Mouse (Mus musculus): ENCODE data around the gene Stim2.

Stim2 gene

DNA sequence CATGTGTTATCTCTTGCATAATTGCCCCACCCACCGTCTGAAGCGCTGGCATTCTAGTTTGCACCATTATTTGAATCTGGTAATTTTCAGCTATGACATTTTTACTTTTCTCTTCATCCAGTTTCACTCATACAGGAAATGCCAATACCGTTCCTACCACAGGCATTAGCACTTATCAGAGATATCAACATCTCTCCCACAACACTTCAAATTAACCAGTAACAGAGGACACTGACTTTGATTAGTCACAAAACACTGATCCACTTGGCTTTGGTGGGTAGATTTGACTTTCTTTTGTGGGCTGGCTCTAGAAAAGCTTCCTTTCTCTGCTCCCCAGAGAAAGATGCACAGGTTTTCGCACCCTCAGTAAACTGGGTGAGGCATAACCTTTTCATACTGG lies 3.7 kb upstream of the Stim2 start:
- DNase-seq (ENCODE audit: low read depth, low spot score): no peak

- no peak for DNase-seq (ENCODE audit: low read depth, low spot score)
These were observed 3.0 kb upstream of the Stim2 start for GRCm38 (mm10) chr5:53995316-53995715.

GRCm38 (mm10) chr5:53996822-53997221 lies 1.5 kb upstream of the Stim2 start:
- DNase-seq (ENCODE audit: low read depth, low spot score): no peak

DNA sequence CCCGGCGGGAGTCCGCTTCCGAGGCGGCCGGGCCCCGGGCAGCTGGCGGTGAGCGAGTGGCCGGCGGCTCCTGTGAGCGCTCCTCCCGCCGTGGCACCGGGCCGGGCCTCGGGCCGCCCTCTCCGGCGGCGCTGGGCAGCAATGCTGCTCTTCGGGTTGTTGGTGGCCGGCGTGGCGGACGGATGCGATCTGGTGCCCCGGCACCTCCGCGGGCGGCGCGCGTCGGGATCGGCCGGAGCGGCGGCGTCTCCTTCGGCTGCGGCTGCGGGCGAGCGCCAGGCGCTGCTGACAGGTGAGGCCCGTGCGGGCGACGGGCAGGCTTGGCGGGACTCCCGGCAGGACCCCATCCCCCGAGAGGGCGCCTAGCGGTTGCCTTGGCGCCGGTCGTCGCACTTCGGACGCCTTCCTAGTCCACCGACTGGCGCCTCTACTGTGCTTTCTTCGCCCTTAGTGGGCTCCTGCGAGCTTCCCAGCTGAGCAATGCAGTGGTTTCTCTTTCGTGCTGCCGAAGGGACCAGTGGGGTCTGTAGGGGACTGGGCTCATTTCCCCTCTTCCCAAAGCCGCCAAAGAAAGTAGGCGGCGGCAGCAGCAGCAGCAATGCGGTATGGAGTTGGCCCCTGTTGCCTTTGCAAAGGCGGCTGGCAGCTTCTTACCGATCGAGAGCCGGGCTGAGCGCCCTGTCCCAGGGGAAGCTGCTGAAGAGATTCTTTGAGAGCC lies 603 bp downstream of the Stim2 start:
- DNase-seq (ENCODE audit: low read depth, low spot score): no peak

DNA sequence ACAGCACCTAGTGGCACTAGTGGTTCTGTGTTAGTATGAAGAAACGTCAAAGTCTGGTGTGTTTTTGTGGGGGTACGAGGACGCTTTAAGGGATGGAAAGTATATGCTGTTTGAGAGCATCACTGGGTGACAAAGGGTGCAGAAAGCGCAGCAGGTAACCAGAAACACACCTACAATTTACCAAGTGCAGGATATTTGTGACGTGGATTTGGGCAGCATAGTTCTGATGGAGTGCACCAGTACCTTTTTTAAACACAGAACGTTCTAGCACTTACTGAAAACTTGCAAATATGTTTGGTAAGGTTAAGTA lies 1.1 kb downstream of the Stim2 start:
- no peak for DNase-seq (ENCODE audit: low read depth, low spot score)

- DNase-seq (ENCODE audit: low read depth, low spot score): no peak
These were observed 1.5 kb downstream of the Stim2 start for GRCm38 (mm10) chr5:53999831-54000230.

- DNase-seq (ENCODE audit: low read depth, low spot score): no peak
These were observed 2.7 kb downstream of the Stim2 start for GRCm38 (mm10) chr5:54001021-54001420.

DNA sequence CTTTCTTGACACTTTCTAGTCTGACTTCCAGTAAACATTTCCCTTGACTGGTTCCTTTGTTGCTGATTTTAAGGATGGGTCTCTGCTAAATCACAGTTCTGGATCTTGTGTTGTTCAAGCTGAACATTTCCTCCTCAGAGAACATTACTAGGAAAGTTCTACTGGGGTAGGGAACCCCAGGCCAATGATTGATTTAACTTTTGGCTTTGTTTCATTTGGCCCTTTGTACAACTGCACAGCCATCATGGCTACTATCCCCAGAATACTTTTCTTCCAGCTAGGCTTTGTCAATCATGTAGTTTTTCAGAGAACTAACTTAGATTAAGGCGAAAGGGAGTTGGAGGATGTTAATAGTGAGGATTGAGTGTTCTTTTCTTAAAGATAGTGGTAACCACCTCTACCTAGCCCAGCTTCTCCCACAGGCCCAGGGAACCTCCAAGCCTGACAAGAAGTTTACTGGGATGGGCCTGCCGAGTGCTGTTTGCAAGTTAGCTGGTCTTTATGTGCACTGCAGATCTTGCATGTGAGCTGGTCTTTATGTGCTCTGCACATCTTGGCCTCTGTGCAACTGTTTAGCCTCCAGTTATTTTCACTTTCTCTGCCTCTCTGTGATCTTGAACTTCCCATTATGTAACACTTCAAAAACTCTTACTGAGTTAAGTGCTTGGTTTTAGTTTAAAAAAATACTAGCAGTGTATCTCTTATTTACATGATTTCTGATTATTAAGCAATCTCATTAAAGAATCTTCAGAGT lies 7.0 kb downstream of the Stim2 start:
- DNase-seq (ENCODE audit: low read depth, low spot score): no peak

DNA sequence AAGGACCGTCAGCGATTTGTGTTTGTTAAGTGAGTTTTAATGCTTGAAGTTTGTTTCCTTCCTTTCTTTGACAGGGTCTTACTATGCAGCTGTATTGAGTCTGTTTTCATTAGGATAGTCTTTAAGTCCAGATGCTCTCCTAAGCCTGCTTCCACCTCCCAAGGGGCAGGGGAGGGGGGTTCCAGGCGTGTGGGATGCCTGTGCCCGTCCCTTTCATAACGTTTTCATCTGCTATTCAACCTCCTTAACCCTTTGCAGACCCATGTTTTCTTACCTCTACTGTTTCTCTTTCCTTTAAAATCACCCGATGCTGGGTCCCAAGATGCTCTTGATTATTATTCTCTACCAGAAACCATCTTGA lies 7.5 kb downstream of the Stim2 start:
- DNase-seq (ENCODE audit: low read depth, low spot score): no peak

DNA sequence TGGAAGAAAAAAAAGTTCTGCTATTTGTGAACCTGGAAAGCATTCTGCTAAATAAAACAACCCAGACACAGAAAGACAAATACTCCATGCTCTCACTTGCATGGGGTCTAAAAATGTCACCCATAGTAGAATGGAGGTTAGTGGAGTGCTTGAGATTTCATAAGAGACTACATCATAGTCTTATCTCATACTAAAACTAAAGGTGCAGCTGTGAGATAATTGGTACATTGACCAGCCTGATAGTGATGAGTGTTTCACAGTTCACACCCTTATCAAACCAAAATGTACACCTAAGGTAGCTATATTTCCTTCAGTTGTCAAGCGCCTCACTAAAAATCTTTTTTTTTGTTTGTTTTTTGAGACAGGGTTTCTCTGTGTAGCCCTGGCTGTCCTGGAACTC lies 8.5 kb downstream of the Stim2 start:
- no peak for DNase-seq (ENCODE audit: low read depth, low spot score)

DNA sequence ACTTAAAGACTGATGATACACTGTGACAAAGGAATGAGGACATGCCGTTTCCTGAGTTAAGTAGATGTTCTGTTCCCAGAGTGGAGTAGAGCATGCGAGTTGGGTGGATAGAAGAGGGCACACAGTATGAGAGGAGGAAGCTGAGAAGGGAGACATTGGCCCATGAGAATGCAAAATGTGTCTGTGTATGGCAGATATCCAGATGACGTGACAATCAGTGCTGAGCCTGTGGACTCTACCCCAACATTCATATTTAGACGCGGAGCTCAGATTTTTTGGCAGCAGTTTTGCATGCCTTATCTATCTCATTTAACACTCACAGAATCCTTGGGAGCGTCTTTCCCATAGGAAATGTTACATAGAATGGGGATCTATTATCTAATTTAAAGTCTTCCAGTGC lies 9.3 kb downstream of the Stim2 start:
- no peak for DNase-seq (ENCODE audit: low read depth, low spot score)

- DNase-seq (ENCODE audit: low read depth, low spot score): no peak
These were observed 15.0 kb downstream of the Stim2 start for GRCm38 (mm10) chr5:54013271-54013670.

- no peak for DNase-seq (ENCODE audit: low read depth, low spot score)
These were observed 18.8 kb downstream of the Stim2 start for GRCm38 (mm10) chr5:54017143-54017542.

- DNase-seq (ENCODE audit: low read depth, low spot score): no peak
These were observed 20.6 kb downstream of the Stim2 start for GRCm38 (mm10) chr5:54018856-54019255.

DNA sequence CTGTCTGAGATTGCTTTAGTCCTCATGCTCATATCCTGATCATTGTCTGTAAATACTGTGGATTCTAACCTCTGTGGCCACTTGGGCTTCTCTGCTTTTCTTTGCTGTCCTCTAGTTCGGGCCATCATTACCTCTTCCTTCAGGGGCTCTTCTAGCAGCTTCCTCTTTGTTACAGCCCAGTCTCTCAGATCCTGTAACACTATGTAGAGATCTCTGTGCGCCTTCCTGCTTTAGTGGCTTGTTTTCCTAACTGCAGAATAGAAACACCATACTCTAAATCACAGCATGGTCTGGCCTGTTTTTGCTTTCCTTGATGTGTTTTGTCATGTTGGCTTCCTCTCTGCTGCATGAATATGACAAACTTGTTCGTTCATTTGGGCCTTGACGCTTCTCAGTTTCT lies 21.2 kb downstream of the Stim2 start:
- no peak for DNase-seq (ENCODE audit: low read depth, low spot score)

DNA sequence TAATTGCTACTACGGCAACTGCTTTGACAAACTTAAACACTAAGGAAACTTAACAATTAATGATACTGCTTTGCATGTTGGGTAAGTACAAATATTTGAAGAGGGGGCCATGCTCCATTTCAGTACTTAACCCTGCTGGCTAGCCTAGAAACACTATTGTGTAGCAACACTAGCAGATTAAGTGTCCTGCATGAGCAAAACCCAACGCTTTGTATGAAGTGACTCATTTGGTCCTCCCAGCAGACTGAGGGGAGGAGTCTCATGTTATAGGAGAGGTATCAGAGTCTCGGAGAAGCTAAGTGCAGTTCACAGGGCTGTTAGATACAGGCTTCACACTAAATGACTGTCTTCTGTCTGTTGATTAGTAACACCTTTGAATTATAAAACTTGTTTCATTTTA lies 26.3 kb downstream of the Stim2 start:
- no peak for DNase-seq (ENCODE audit: low read depth, low spot score)

- DNase-seq (ENCODE audit: low read depth, low spot score): no peak
These were observed 27.3 kb downstream of the Stim2 start for GRCm38 (mm10) chr5:54025630-54026029.

DNA sequence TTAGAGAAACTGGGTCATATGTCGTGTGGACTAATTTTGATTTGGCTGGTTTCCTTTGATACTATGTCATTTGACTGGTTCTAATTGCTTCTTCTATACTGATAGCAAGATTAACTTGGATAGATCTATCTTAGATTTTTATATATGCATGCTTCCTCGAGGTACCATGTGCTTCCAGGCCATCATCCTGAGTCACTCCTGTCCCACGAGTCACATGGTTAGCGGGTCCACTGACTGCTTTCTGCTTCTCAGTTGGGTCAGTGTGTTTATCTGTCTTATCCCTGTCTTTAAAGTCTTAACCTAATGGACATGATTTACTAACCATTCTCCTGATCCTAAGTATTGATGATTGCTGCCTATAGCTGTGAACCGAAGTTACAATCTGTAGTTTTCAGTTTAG lies 34.9 kb downstream of the Stim2 start:
- no peak for DNase-seq (ENCODE audit: low read depth, low spot score)

GRCm38 (mm10) chr5:54034680-54035079 lies 36.4 kb downstream of the Stim2 start:
- DNase-seq (ENCODE audit: low read depth, low spot score): no peak

- DNase-seq (ENCODE audit: low read depth, low spot score): no peak
These were observed 40.3 kb downstream of the Stim2 start for GRCm38 (mm10) chr5:54038615-54039014.

GRCm38 (mm10) chr5:54040527-54040926 lies 42.2 kb downstream of the Stim2 start:
- DNase-seq (ENCODE audit: low read depth, low spot score): no peak

DNA sequence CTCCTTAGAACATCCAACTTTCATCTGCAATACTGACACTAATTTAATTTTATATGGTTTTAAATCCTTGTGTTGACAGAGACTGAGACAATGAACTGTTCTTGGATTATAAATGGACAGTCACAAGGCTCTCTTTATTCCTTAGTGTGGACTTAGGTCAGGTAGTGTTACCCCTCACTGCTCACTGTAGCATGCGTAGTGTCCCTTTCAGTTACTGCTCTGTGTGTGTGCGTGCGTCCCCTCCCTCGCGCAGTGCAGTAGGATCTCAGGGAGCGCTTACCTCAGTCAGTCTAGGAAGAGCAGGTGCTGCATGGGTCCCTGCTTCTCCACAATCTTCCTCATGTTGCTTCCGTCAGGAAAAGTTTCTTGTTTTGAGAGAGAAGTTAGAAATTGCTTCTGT lies 43.7 kb downstream of the Stim2 start:
- DNase-seq (ENCODE audit: low read depth, low spot score): no peak

GRCm38 (mm10) chr5:54045523-54045922 lies 47.2 kb downstream of the Stim2 start:
- DNase-seq (ENCODE audit: low read depth, low spot score): no peak

DNA sequence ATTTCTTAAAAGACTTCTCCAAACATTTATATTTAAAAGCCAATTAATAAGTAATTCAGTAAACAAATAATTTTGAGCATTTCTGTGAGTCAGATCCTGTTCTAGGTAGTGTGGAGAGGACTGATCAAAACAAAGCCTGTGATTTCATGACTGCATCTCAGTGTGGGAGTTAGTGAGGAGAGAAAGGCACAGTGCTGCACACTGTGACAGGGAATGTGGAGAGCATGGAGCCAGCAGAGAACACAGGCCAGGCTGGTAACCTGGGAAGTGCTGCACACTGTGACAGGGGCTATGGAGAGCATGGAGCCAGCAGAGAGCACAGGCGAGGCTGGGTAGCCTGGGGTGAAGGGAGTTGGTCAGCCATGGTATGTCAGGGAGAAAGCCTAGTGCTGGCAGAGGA lies 48.1 kb downstream of the Stim2 start:
- DNase-seq (ENCODE audit: low read depth, low spot score): no peak

Measured in brain, embryonic 18.5 days (tissue).